Mouse (Mus musculus): ENCODE results near the gene Atp5b. TPM values are rescaled to one million over a fixed set of nuclear protein-coding genes. Genes with fewer than 3 reads are reported as not detected.
A peak's percentile ranks its signal among the peaks of the same experiment; 100 is the strongest.

The Atp5b gene
- total RNA-seq, 2 experiments from 2014 or later, result 1,628 to 1,633 TPM

GRCm38 (mm10) chr10:128123833-128124232 is 40.8 kb downstream of the Atp5b start:
- intact Hi-C loops (cut with DNase I), result no loop called here
- no peak for DNase-seq (ENCODE audit: extremely low spot score in 1 of 2, low spot score in 2 of 2)

GRCm38 (mm10) chr10:128124831-128125230 is 41.8 kb downstream of the Atp5b start:
- intact Hi-C loops (cut with DNase I), result no loop called here
- no peak overlapping the region for H3K4me3 ChIP-seq
- TF ChIP-seq CTCF (IDR thresholded peaks at IDR 0.05), result no peak
- H3K27ac ChIP-seq, result no peak overlapping the region
- DNase-seq (ENCODE audit: extremely low spot score in 1 of 2, low spot score in 2 of 2), result no peak

More at GRCm38 (mm10) chr10:128123833-128124232, 40.8 kb downstream of the Atp5b start:
- TF ChIP-seq CTCF (IDR thresholded peaks at IDR 0.05), result no peak
- H3K4me3 ChIP-seq, result no peak overlapping the region
- H3K27ac ChIP-seq, result no peak overlapping the region

GRCm38 (mm10) chr10:128125951-128126350 is 42.9 kb downstream of the Atp5b start:
- no peak overlapping the region for H3K27ac ChIP-seq
- no peak for TF ChIP-seq CTCF (IDR thresholded peaks at IDR 0.05)
- DNase-seq (ENCODE audit: extremely low spot score in 1 of 2, low spot score in 2 of 2), result no peak
- intact Hi-C loops (cut with DNase I), result no loop called here
- H3K4me3 ChIP-seq, result no peak overlapping the region

GRCm38 (mm10) chr10:128127497-128127896 is 44.4 kb downstream of the Atp5b start:
- DNase-seq (ENCODE audit: extremely low spot score in 1 of 2, low spot score in 2 of 2), result no peak
- Histone ChIP-seq H3K4me3 (no peak overlapping the region), H3K27ac (no peak overlapping the region)
- TF ChIP-seq CTCF (IDR thresholded peaks at IDR 0.05), result no peak
- intact Hi-C loops (cut with DNase I), result no loop called here

- no peak for TF ChIP-seq CTCF (IDR thresholded peaks at IDR 0.05)
- DNase-seq (ENCODE audit: extremely low spot score in 1 of 2, low spot score in 2 of 2), result no peak
- H3K27ac ChIP-seq, result no peak overlapping the region
- H3K4me3 ChIP-seq, result no peak overlapping the region
- intact Hi-C loops (cut with DNase I), result no loop called here
Measured at GRCm38 (mm10) chr10:128128143-128128542, 45.1 kb downstream of the Atp5b start.

- intact Hi-C loops (cut with DNase I), result no loop called here
- H3K27ac ChIP-seq, result no peak overlapping the region
- DNase-seq (ENCODE audit: extremely low spot score in 1 of 2, low spot score in 2 of 2), result no peak
- TF ChIP-seq CTCF (IDR thresholded peaks at IDR 0.05), result no peak
- no peak overlapping the region for H3K4me3 ChIP-seq
Measured at GRCm38 (mm10) chr10:128131297-128131696, 48.2 kb downstream of the Atp5b start.

- no peak for DNase-seq (ENCODE audit: extremely low spot score in 1 of 2, low spot score in 2 of 2)
- intact Hi-C loops (cut with DNase I), result loop anchor here (2.0 kb wide), 1 partner anchor 35 kb away; no protein-coding TSS in a partner anchor
- no peak for TF ChIP-seq CTCF (IDR thresholded peaks at IDR 0.05)
Measured at GRCm38 (mm10) chr10:128131812-128132211, 48.7 kb downstream of the Atp5b start.

GRCm38 (mm10) chr10:128133650-128134332 is 50.7 kb downstream of the Atp5b start:
- TF ChIP-seq CTCF (IDR thresholded peaks at IDR 0.05), result no peak
- intact Hi-C loops (cut with DNase I), result loop anchor here (2.0 kb wide), 1 partner anchor 37 kb away; no protein-coding TSS in a partner anchor
- Histone ChIP-seq H3K4me3 (no peak overlapping the region), H3K27ac (peak overlapping the region; percentile 81)
- DNase-seq (ENCODE audit: extremely low spot score in 1 of 2, low spot score in 2 of 2), result peak; percentile 52 to 70

More at GRCm38 (mm10) chr10:128131812-128132211, 48.7 kb downstream of the Atp5b start:
- no peak overlapping the region for H3K4me3 ChIP-seq
- no peak overlapping the region for H3K27ac ChIP-seq

- Histone ChIP-seq H3K27ac (peak overlapping the region; percentile 81; the same call in 1 of the 2 replicates), H3K4me3 (no peak overlapping the region)
- intact Hi-C loops (cut with DNase I), result no loop called here
- no peak for TF ChIP-seq CTCF (IDR thresholded peaks at IDR 0.05)
- DNase-seq (ENCODE audit: extremely low spot score in 1 of 2, low spot score in 2 of 2), result no peak
Measured at GRCm38 (mm10) chr10:128135374-128135773, 52.3 kb downstream of the Atp5b start.

Small RNA genes lying within 50 kb of the gene (microRNA-seq; reads per million reads assigned to microRNA genes)
- gene Mir677, result 14.3 to 34.3 reads per million in 2 experiments

Other genes with a start within 250 kb of the Atp5b start
- gene Rdh19, start 233.3 kb upstream of the Atp5b start, total RNA-seq (2021), result not detected
- not detected for gene Rdh16f2, start 216.8 kb upstream of the Atp5b start, total RNA-seq (2021)
- not detected for gene Rdh7, start 194.5 kb upstream of the Atp5b start, total RNA-seq (2021)
- gene Sdr9c7, start 184.8 kb upstream of the Atp5b start, total RNA-seq (2021), result not detected
- not detected for gene Hsd17b6, start 75.7 kb upstream of the Atp5b start, total RNA-seq (2021)
- 1 to 10 TPM; 7.9 to 8.1 TPM for gene Prim1, start 68.1 kb upstream of the Atp5b start, total RNA-seq (2021)
- 100 to 1,000 TPM; 310 to 314 TPM for gene Naca, start 47.7 kb upstream of the Atp5b start, total RNA-seq (2021)
- 100 to 1,000 TPM; 121 to 123 TPM for gene Ptges3, start 24.3 kb upstream of the Atp5b start, total RNA-seq (2021)
- 10 to 100 TPM; 42.2 to 45.1 TPM for gene Baz2a, start 8.3 kb downstream of the Atp5b start, total RNA-seq (2021)
- 10 to 100 TPM; 15.6 to 16.4 TPM for gene Rbms2, start 97.0 kb downstream of the Atp5b start, total RNA-seq (2021)
- 10 to 100 TPM; 36.2 to 37.1 TPM for gene Gls2, start 111.2 kb downstream of the Atp5b start, total RNA-seq (2021)
- gene Spryd4, start 128.5 kb downstream of the Atp5b start, total RNA-seq (2021), result 10 to 100 TPM in 1 of 2 experiments, 1 to 10 TPM in 1; 9.5 to 10.4 TPM
- not detected for gene Mip, start 142.6 kb downstream of the Atp5b start, total RNA-seq (2021)
- gene Timeless, start 148.8 kb downstream of the Atp5b start, total RNA-seq (2021), result 1 to 10 TPM; 8.2 to 9.1 TPM
- gene Apon, start 170.8 kb downstream of the Atp5b start, total RNA-seq (2021), result not detected
- not detected for gene Apof, start 185.4 kb downstream of the Atp5b start, total RNA-seq (2021)
- gene Stat2, start 187.3 kb downstream of the Atp5b start, total RNA-seq (2021), result 10 to 100 TPM; 29.2 to 31.5 TPM
- not detected for gene Il23a, start 215.5 kb downstream of the Atp5b start, total RNA-seq (2021)
- gene Pan2, start 220.1 kb downstream of the Atp5b start, total RNA-seq (2021), result 10 to 100 TPM; 15.8 TPM
- 10 to 100 TPM; 66.8 to 67.5 TPM for gene Cnpy2, start 239.2 kb downstream of the Atp5b start, total RNA-seq (2021)